Mouse (Mus musculus) lung, embryonic 14.5 days (tissue): ENCODE results near the gene Yaf2. TPM values are rescaled to one million over a fixed set of nuclear protein-coding genes. Genes with fewer than 3 reads are reported as not detected.
"Not testable (repeated sequence)": the region's sequence is repeated elsewhere in the genome, so short reads cannot be mapped to it uniquely, and the experiment has no call there.

Source experiments
- ATAC-seq: fragments of 200-750 bp; cut with Nextera tagmentation; 2 replicates; pipeline ENCODE4 v1.8.0; 2017; ENCODE audit warnings: mild to moderate bottlenecking, moderate TSS enrichment, moderate library complexity; ENCODE audit not compliant: insufficient read depth
- DNase-seq: peaks from one replicate; pipeline ENCODE4 v3.0.0-alpha.2; 2015
- H3K27ac ChIP-seq: fragments of 300-500 bp; sonication (generic); 2 replicates; pipeline ENCODE4 v1.5.1; 2014; ENCODE audit warnings: low read depth, mild to moderate bottlenecking, moderate library complexity
- H3K27me3 ChIP-seq: fragments of 300-500 bp; sonication (generic); 2 replicates; pipeline ENCODE4 v1.6.1; 2014; ENCODE audit warnings: low read length, control low read depth; ENCODE audit not compliant: insufficient read depth
- H3K36me3 ChIP-seq: fragments of 300-500 bp; sonication (generic); 2 replicates; pipeline ENCODE4 v1.6.1; 2014; ENCODE audit warnings: control low read depth; ENCODE audit not compliant: insufficient read depth
- H3K4me1 ChIP-seq: fragments of 300-500 bp; sonication (generic); 2 replicates; pipeline ENCODE4 v1.6.1; 2014; ENCODE audit warnings: antibody characterized with exemption, control low read depth; ENCODE audit not compliant: insufficient read depth
- H3K4me2 ChIP-seq: fragments of 300-500 bp; sonication (generic); 2 replicates; pipeline ENCODE4 v1.6.1; 2014; ENCODE audit warnings: mild to moderate bottlenecking
- H3K4me3 ChIP-seq: fragments of 300-500 bp; sonication (generic); 2 replicates; pipeline ENCODE4 v1.5.1; 2014; ENCODE audit warnings: low read depth, low read length
- H3K9ac ChIP-seq: fragments of 300-500 bp; sonication (generic); 2 replicates; pipeline ENCODE4 v1.6.1; 2014
- H3K9me3 ChIP-seq: fragments of 300-500 bp; sonication (generic); 2 replicates; pipeline ENCODE4 v1.6.1; 2016; ENCODE audit warnings: low read depth, low read length, control low read depth
- CTCF ChIP-seq: IDR thresholded peaks from 2 replicates; pipeline ENCODE4 v1.5.1; 2016; ENCODE audit warnings: antibody characterized with exemption, low read depth
- WGBS: fragments of 180-500 bp; shearing (Covaris S2); extraction: QIAGEN DNeasy Blood & Tissue Kit; methylation state at CpG from one replicate; pipeline ENCODE4 v1.1.7; 2014; 5-methylcytosine and 5-hydroxymethylcytosine counted together
- polyA plus RNA-seq: library from polyadenylated mRNA; unstranded; fragments of >200 nt; fragmentation: Nextera tagmentation; extraction: Ambion mirVana; gene quantifications from 2 replicates; pipeline ENCODE4 v1.2.1, GENCODE M21; 2014

Yaf2 gene
- polyA plus RNA-seq, 1 experiment from 2014 or later = 97.7 TPM

DNA sequence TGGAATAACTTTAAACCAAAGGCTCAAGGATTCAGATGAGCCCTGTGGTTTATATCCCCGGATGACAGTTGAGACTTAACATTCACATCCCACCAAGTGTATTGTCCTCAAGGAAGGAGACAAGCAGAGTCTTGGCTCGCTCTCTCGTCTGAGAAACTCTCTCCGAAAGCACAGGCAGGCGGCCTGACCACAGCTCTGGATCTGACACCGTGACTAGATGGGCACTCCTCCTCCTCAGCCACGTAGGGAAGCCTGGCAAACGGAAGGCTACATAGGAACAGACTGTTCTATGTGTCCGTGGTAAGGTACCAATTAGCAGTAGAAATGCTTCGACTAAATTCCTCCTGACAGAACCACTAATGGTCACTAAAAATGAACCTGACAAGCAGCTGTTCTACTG lies 10.1 kb downstream of the Yaf2 start:
- WGBS = 64% methylated on average over 10 of the region's 10 CpGs
- no peak overlapping the region for H3K27ac ChIP-seq
- H3K4me3 ChIP-seq = no peak overlapping the region
- ATAC-seq (no peak), DNase-seq (no peak)
- 0 out of 2 replicates have a peak, but pooled peaks cover 5% of the 10 kb centered on the region for H3K4me1 ChIP-seq
- TF ChIP-seq CTCF = no peak
- H3K27me3 ChIP-seq = no peaks in the 10 kb centered on the region
- no peak overlapping the region for H3K4me2 ChIP-seq
- no peak overlapping the region for H3K9ac ChIP-seq
- H3K36me3 ChIP-seq = peaks cover 15% of the 10 kb centered on the region
- no peaks in the 10 kb centered on the region for H3K9me3 ChIP-seq

DNA sequence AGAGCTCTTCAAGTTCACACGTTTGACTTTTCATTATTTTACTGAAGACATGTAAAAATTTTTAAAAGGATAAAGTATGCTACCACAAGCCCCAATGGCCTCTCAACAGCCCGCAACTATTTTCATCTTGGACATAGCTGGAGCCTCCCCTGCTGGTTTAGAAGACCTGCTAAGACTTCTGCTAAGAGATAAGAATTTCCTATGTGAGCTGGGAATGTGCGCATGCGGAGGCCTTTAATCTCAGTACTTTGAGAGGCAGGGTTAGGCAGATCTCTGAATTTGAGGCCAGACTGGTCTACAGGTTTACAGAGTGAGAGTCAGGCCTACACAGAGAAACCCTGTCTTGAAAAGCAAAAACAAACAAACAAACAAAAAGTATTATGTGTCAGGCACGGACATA lies 11.4 kb downstream of the Yaf2 start:
- DNase-seq (no peak), ATAC-seq (no peak)
- no peak overlapping the region for H3K9ac ChIP-seq
- H3K4me2 ChIP-seq = no peak overlapping the region
- no peak overlapping the region for H3K27ac ChIP-seq
- WGBS = 64% methylated on average over 5 of the region's 5 CpGs
- peaks cover 10% of the 10 kb centered on the region for H3K36me3 ChIP-seq
- no peaks in the 10 kb centered on the region for H3K27me3 ChIP-seq
- H3K4me1 ChIP-seq = 0 out of 2 replicates have a peak, but pooled peaks cover 5% of the 10 kb centered on the region
- H3K9me3 ChIP-seq = no peaks in the 10 kb centered on the region
- no peak overlapping the region for H3K4me3 ChIP-seq
- no peak for TF ChIP-seq CTCF

DNA sequence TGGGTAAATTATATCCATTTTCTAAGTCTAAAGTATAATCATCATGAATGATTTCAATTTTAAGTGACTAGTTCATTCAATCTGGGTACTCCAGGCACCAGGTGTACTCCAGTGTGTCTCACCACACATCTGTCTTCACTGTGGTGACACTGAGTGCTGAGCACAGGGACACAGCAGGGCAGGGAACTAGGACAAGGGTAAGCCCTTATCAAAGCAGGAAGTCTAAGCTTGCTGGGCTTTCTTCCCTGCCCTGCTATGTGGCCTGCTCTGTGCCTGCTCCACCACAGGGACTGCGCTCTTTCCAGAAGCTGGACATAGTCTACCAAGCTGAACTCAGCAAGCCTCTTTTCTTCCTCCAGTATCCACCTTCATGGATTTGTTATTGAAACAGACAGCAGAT lies 18.0 kb downstream of the Yaf2 start:
- no peak for TF ChIP-seq CTCF

GRCm38 (mm10) chr15:93310304-93310703 lies 26.4 kb downstream of the Yaf2 start:
- H3K4me3 ChIP-seq, H3K4me2 ChIP-seq: not testable (repeated sequence)

More for the DNA sequence above, 18.0 kb downstream of the Yaf2 start:
- ATAC-seq (peak; percentile 44; the same call in 1 of the 2 replicates), DNase-seq (no peak)
- Histone ChIP-seq H3K36me3 (no peaks in the 10 kb centered on the region), H3K27ac (no peak overlapping the region), H3K4me1 (no peaks in the 10 kb centered on the region), H3K9ac (no peak overlapping the region), H3K27me3 (no peaks in the 10 kb centered on the region), H3K4me2 (no peak overlapping the region), H3K4me3 (no peak overlapping the region), H3K9me3 (no peaks in the 10 kb centered on the region)
- 100% methylated on average over 1 of the region's 1 CpGs for whole genome bisulfite sequencing

GRCm38 (mm10) chr15:93298197-93298596 lies 38.5 kb downstream of the Yaf2 start:
- no peak overlapping the region for H3K9ac ChIP-seq
- H3K27ac ChIP-seq = no peak overlapping the region
- H3K4me3 ChIP-seq = no peak overlapping the region
- 63% methylated on average over 2 of the region's 2 CpGs for WGBS
- TF ChIP-seq CTCF = no peak
- DNase-seq (no peak), ATAC-seq (no peak)
- no peaks in the 10 kb centered on the region for H3K27me3 ChIP-seq
- H3K4me2 ChIP-seq = no peak overlapping the region
- H3K36me3 ChIP-seq = peaks cover 4% of the 10 kb centered on the region; the same call in 1 of the 2 replicates
- peaks cover 7% of the 10 kb centered on the region; the same call in 1 of the 2 replicates for H3K4me1 ChIP-seq
- no peaks in the 10 kb centered on the region for H3K9me3 ChIP-seq

More at GRCm38 (mm10) chr15:93310304-93310703, 26.4 kb downstream of the Yaf2 start:
- DNase-seq, H3K36me3 ChIP-seq, H3K9me3 ChIP-seq, H3K27ac ChIP-seq, H3K27me3 ChIP-seq, H3K9ac ChIP-seq, ATAC-seq, H3K4me1 ChIP-seq: not testable (repeated sequence)
- WGBS = 91% methylated on average over 4 of the region's 4 CpGs

- no peak for TF ChIP-seq CTCF
- Histone ChIP-seq H3K36me3 (peaks cover 6% of the 10 kb centered on the region; the same call in 1 of the 2 replicates), H3K27me3 (no peaks in the 10 kb centered on the region), H3K4me1 (0 out of 2 replicates have a peak, but pooled peaks cover 4% of the 10 kb centered on the region), H3K4me3 (no peak overlapping the region), H3K9ac (no peak overlapping the region), H3K9me3 (no peaks in the 10 kb centered on the region), H3K27ac (no peak overlapping the region), H3K4me2 (no peak overlapping the region)
- no peak for DNase-seq
- peak; percentile 60; the same call in 1 of the 2 replicates for ATAC-seq
- WGBS = 50% methylated on average over 11 of the region's 11 CpGs
These were observed 42.3 kb downstream of the Yaf2 start for GRCm38 (mm10) chr15:93294483-93294882.

- no peaks in the 10 kb centered on the region for H3K9me3 ChIP-seq
- ATAC-seq (no peak), DNase-seq (no peak)
- H3K4me2 ChIP-seq = no peak overlapping the region
- no peak overlapping the region for H3K27ac ChIP-seq
- peaks cover 31% of the 10 kb centered on the region for H3K36me3 ChIP-seq
- no peak overlapping the region for H3K4me3 ChIP-seq
- H3K4me1 ChIP-seq = no peaks in the 10 kb centered on the region
- H3K9ac ChIP-seq = no peak overlapping the region
- TF ChIP-seq CTCF = no peak
- 89% methylated on average over 4 of the region's 4 CpGs for WGBS
- no peaks in the 10 kb centered on the region for H3K27me3 ChIP-seq
These were observed 48.4 kb downstream of the Yaf2 start for GRCm38 (mm10) chr15:93288321-93288720.

- Histone ChIP-seq H3K4me2 (no peak overlapping the region), H3K4me1 (no peaks in the 10 kb centered on the region), H3K9ac (no peak overlapping the region), H3K27me3 (no peaks in the 10 kb centered on the region), H3K9me3 (no peaks in the 10 kb centered on the region), H3K4me3 (no peak overlapping the region), H3K36me3 (peaks cover 35% of the 10 kb centered on the region), H3K27ac (no peak overlapping the region)
- no peak for TF ChIP-seq CTCF
- whole genome bisulfite sequencing = 65% methylated on average over 2 of the region's 2 CpGs
- DNase-seq = no peak
- ATAC-seq = no peak
These were observed 49.1 kb downstream of the Yaf2 start for GRCm38 (mm10) chr15:93287628-93288027.
